11 mouse cellular contexts compared by ENCODE assay signal in genomic region chr14:121368108-121368705, GRCm38 (mm10). TPM values are rescaled to one million over a fixed set of nuclear protein-coding genes. Genes with fewer than 3 reads are reported as not detected.
DNase-seq lines count a peak whose midpoint lies in the region; TF ChIP-seq lines count a peak whose summit lies in the region.
"Had no signal": no experiment of that assay in that cellular context is flagged by ENCODE, and none has a peak within 500 bp of the region (broad histone marks: within the 10 kb centered on the region; RNA-seq: fewer than 3 reads in every experiment).

No protein-coding gene starts in this region.

- H3K36me3 ChIP-seq in testis, adult 2 months (ENCODE audit: control insufficient read depth, insufficient read depth, low read length) = no peaks in the 10 kb centered on the region
- H3K36me3 ChIP-seq in liver, adult 2 months (ENCODE audit: control insufficient read depth, insufficient read depth, low read length) = no peaks in the 10 kb centered on the region
- H3K36me3 ChIP-seq in thymus, adult 2 months (ENCODE audit: control insufficient read depth, insufficient read depth, low read length) = no peaks in the 10 kb centered on the region

- no peak overlapping the region for H3K9ac ChIP-seq in liver, adult 2 months (ENCODE audit: low read depth, low read length)

- H3K4me1 ChIP-seq in testis, adult 2 months (ENCODE audit: control insufficient read depth, insufficient read depth, low read length) = peaks cover 7% of the 10 kb centered on the region; the same call in 1 of the 2 replicates
- H3K4me1 ChIP-seq in liver, adult 2 months (ENCODE audit: control insufficient read depth, insufficient read depth, low read length) = peaks cover 16% of the 10 kb centered on the region
- peaks cover 57% of the 10 kb centered on the region for H3K4me1 ChIP-seq in thymus, adult 2 months (replicated peaks; ENCODE audit: control insufficient read depth, insufficient read depth, low read length)

- no peak for TF ChIP-seq POLR2A in testis, adult 2 months (IDR thresholded peaks at IDR 0.05; ENCODE audit: control insufficient read depth, low read depth, low read length)
- no peak for TF ChIP-seq POLR2A in liver, adult 2 months (IDR thresholded peaks at IDR 0.05; ENCODE audit: extremely low read depth, insufficient read depth, low read length)
- TF ChIP-seq POLR2A in thymus, adult 2 months (IDR thresholded peaks at IDR 0.05; ENCODE audit: control insufficient read depth, extremely low read depth, insufficient read depth, low read length, poor library complexity) = no peak

- H3K27me3 ChIP-seq in testis, adult 2 months (ENCODE audit: control insufficient read depth, insufficient read depth, low read length) = no peaks in the 10 kb centered on the region
- no peaks in the 10 kb centered on the region for H3K27me3 ChIP-seq in liver, adult 2 months (ENCODE audit: control insufficient read depth, insufficient read depth, low read length)
- no peaks in the 10 kb centered on the region for H3K27me3 ChIP-seq in thymus, adult 2 months (ENCODE audit: control insufficient read depth, insufficient read depth, low read length)

- H3K79me2 ChIP-seq in liver, adult 2 months (ENCODE audit: control insufficient read depth, insufficient read depth, low read length) = peaks cover 69% of the 10 kb centered on the region

- DNase-seq in kidney, adult 11 months = peak; percentile 55
- DNase-seq in kidney, postnatal 14 days = no peak
- no peak for DNase-seq in testis, postnatal 10 days (ENCODE audit: low spot score)
- peak; percentile 28 for DNase-seq in liver, adult 2 months (ENCODE audit: extremely low read depth, low read depth, low spot score)
- DNase-seq in thymus, adult 2 months = no peak
- DNase-seq in right cerebral cortex, postnatal 25 days = no peak
- DNase-seq in thymus, postnatal 25 days = no peak
- DNase-seq: adrenal gland, adult 8-10 months; cerebellum, adult 8-10 months had no signal

- no peak for TF ChIP-seq CTCF in testis, adult 2 months (IDR thresholded peaks at IDR 0.05; ENCODE audit: control insufficient read depth, insufficient read depth, insufficient replicate concordance, low read depth, low read length)
- TF ChIP-seq CTCF in liver, adult 2 months (IDR thresholded peaks at IDR 0.05; ENCODE audit: low read depth, low read length) = no peak
- no peak for TF ChIP-seq CTCF in thymus, adult 2 months (IDR thresholded peaks at IDR 0.05; ENCODE audit: borderline replicate concordance, control insufficient read depth, extremely low read depth, insufficient read depth, low read length, poor library complexity)

- H3K4me3 ChIP-seq in testis, adult 2 months (ENCODE audit: control insufficient read depth, low read depth, low read length) = peak overlapping the region; percentile 13; the same call in 1 of the 2 replicates
- no peak overlapping the region for H3K4me3 ChIP-seq in liver, adult 2 months (ENCODE audit: insufficient read depth, low read depth, low read length)
- no peak overlapping the region for H3K4me3 ChIP-seq in thymus, adult 2 months (ENCODE audit: control insufficient read depth, insufficient read depth, low read length)
- H3K4me3 ChIP-seq: layer of hippocampus, adult 2 months had no signal

- 72% methylated on average over 4 of the region's 4 CpGs for WGBS in liver, adult 2 months
- 79% methylated on average over 4 of the region's 4 CpGs for WGBS in thymus, adult 2 months

- H3K27ac ChIP-seq in testis, adult 2 months (ENCODE audit: control insufficient read depth, insufficient read depth, low read depth, low read length) = no peak overlapping the region
- no peak overlapping the region for H3K27ac ChIP-seq in liver, adult 2 months (replicated peaks; ENCODE audit: insufficient read depth, low read depth, low read length)
- H3K27ac ChIP-seq in thymus, adult 2 months (ENCODE audit: control insufficient read depth, insufficient read depth, low read length) = no peak overlapping the region
- H3K27ac ChIP-seq: layer of hippocampus, adult 2 months had no signal

RNA-seq across cellular contexts. Expression of gene Stk24, which starts 11.6 kb away (rescaled TPM):
- polyA plus RNA-seq in testis, adult 2 months (2012; rRNA removed) = 5.8 and 8.5 TPM in 2 replicates
- 10.1 and 12.6 TPM in 2 replicates for total RNA-seq in liver, adult 2 months (2014; rRNA removed)
- 8.6 and 9.3 TPM in 2 replicates for polyA plus RNA-seq in liver, adult 2 months (2012; rRNA removed)
- polyA plus RNA-seq in thymus, adult 2 months (2012; rRNA removed) = 54.9 and 57.1 TPM in 2 replicates

Comparison
In these comparisons a context has a peak if more than half of its experiments do, and no peak if none do; other contexts are left out.
1. DNase-seq: peak in kidney, adult 11 months (single experiment) and liver, adult 2 months (single experiment); none in kidney, postnatal 14 days (single experiment), testis, postnatal 10 days (single experiment), thymus, adult 2 months (single experiment), right cerebral cortex, postnatal 25 days (single experiment) and thymus, postnatal 25 days (single experiment).